Comparison of ENCODE assay signal across 8 mouse cellular contexts in the genomic region with DNA sequence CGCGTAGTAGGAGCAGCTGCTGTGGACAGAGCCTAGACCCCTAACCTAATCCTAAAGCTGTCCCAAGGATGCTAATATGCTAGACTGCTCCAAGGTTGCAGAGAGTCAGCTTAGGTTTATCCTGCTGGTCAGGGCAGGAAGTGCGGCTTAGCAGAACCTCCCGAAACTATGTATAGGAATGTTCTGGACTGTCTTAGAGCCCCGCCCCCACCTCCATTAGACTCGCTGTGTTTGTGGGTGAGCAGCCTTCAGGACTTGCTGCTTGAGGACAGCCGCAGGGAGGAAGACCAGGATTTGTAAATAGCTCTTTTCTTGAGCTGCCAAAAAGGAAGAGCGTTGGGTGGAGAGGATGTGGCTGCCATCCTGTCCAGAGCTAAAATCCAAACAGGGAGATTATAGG. TPM values are rescaled to one million over a fixed set of nuclear protein-coding genes. Genes with fewer than 3 reads are reported as not detected.
DNase-seq lines count a peak whose midpoint lies in the region; ATAC-seq and TF ChIP-seq lines count a peak whose summit lies in the region.

No protein-coding gene starts in this region.

- no peaks in the 10 kb centered on the region for H3K27me3 ChIP-seq in heart, embryonic 12.5 days (replicated peaks)
- no peaks in the 10 kb centered on the region for H3K27me3 ChIP-seq in liver, postnatal 0 days (ENCODE audit: insufficient read depth, low read length)
- no peaks in the 10 kb centered on the region for H3K27me3 ChIP-seq in forebrain, embryonic 16.5 days (replicated peaks; ENCODE audit: control insufficient read depth, insufficient read depth, low read length)

- WGBS in heart, embryonic 12.5 days: 71% methylated on average over 8 of the region's 8 CpGs
- 67% methylated on average over 8 of the region's 8 CpGs for WGBS in liver, postnatal 0 days (ENCODE audit: insufficient replicate concordance)
- WGBS in forebrain, embryonic 16.5 days: 80% methylated on average over 8 of the region's 8 CpGs

- peak overlapping the region; percentile 61 for H3K27ac ChIP-seq in heart, embryonic 12.5 days (ENCODE audit: poor library complexity, severe bottlenecking)
- peak overlapping the region; percentile 66; the same call in 1 of the 2 replicates for H3K27ac ChIP-seq in liver, postnatal 0 days (ENCODE audit: low read depth)
- no peak overlapping the region for H3K27ac ChIP-seq in forebrain, embryonic 16.5 days (ENCODE audit: low read length)

- H3K4me2 ChIP-seq in heart, embryonic 12.5 days: no peak overlapping the region
- H3K4me2 ChIP-seq in liver, postnatal 0 days (ENCODE audit: low read depth, low read length): no peak overlapping the region
- no peak overlapping the region for H3K4me2 ChIP-seq in forebrain, embryonic 16.5 days (ENCODE audit: low read length)

- TF ChIP-seq EP300 in liver, postnatal 0 days (IDR thresholded peaks at IDR 0.05; ENCODE audit: low read depth): no peak

- no peak overlapping the region for H3K4me3 ChIP-seq in heart, embryonic 12.5 days
- no peak overlapping the region for H3K4me3 ChIP-seq in liver, postnatal 0 days (ENCODE audit: low read depth, low read length)
- no peak overlapping the region for H3K4me3 ChIP-seq in forebrain, embryonic 16.5 days (replicated peaks; ENCODE audit: low read length)

- peak; percentile 54 for TF ChIP-seq CTCF in liver, postnatal 0 days (IDR thresholded peaks at IDR 0.05; ENCODE audit: low read depth)

- H3K9me3 ChIP-seq in heart, embryonic 12.5 days (replicated peaks): no peaks in the 10 kb centered on the region
- no peaks in the 10 kb centered on the region for H3K9me3 ChIP-seq in liver, postnatal 0 days (ENCODE audit: low read length)
- no peaks in the 10 kb centered on the region for H3K9me3 ChIP-seq in forebrain, embryonic 16.5 days (ENCODE audit: control insufficient read depth, low read length)

- peak; percentile 44; the same call in 1 of the 2 replicates for ATAC-seq in heart, embryonic 12.5 days (ENCODE audit: insufficient number of reproducible peaks, low FRiP score)
- peak; percentile 19 for ATAC-seq in liver, postnatal 0 days
- ATAC-seq in forebrain, embryonic 16.5 days: no peak

- DNase-seq in adrenal gland, postnatal 14 days: peak; percentile 64
- DNase-seq in adrenal gland, postnatal 25 days: no peak
- DNase-seq in 416B (ENCODE audit: low read depth): peak; percentile 17
- peak; percentile 40 for DNase-seq in liver, postnatal 0 days
- no peak for DNase-seq in frontal cortex, postnatal 14 days (ENCODE audit: low spot score in 2 of 2)
- no peak for DNase-seq in cerebellum, adult 11-12 months

- no peak overlapping the region for H3K9ac ChIP-seq in heart, embryonic 12.5 days
- H3K9ac ChIP-seq in liver, postnatal 0 days (replicated peaks): no peak overlapping the region
- H3K9ac ChIP-seq in forebrain, embryonic 16.5 days (replicated peaks; ENCODE audit: low read depth, low read length): no peak overlapping the region

- no peaks in the 10 kb centered on the region for H3K36me3 ChIP-seq in heart, embryonic 12.5 days
- no peaks in the 10 kb centered on the region for H3K36me3 ChIP-seq in liver, postnatal 0 days (replicated peaks; ENCODE audit: insufficient read depth, low read length)
- H3K36me3 ChIP-seq in forebrain, embryonic 16.5 days (ENCODE audit: control insufficient read depth, insufficient read depth): no peaks in the 10 kb centered on the region

- peaks cover 73% of the 10 kb centered on the region for H3K4me1 ChIP-seq in heart, embryonic 12.5 days (replicated peaks)
- peaks cover 14% of the 10 kb centered on the region for H3K4me1 ChIP-seq in liver, postnatal 0 days (ENCODE audit: insufficient read depth)
- H3K4me1 ChIP-seq in forebrain, embryonic 16.5 days (replicated peaks; ENCODE audit: control insufficient read depth, insufficient read depth, low read length): peaks cover 7% of the 10 kb centered on the region; the same call in 1 of the 2 replicates

RNA-seq across cellular contexts. Expression of a gene that starts 59.7 kb away (rescaled TPM):
- total RNA-seq in adrenal gland, postnatal 14 days (2021): 26.2 and 28.4 TPM in 2 replicates
- 24.4 and 34.9 TPM in 2 replicates for total RNA-seq in adrenal gland, postnatal 25 days (2021)
- polyA plus RNA-seq in heart, embryonic 12.5 days (2016; fragmentation: Nextera tagmentation; extraction: Ambion mirVana): 48.6 and 56.2 TPM in 2 replicates
- 17.4 and 17.8 TPM in 2 replicates for polyA plus RNA-seq in liver, postnatal 0 days (2015; fragmentation: Nextera tagmentation; extraction: Ambion mirVana)
- polyA plus RNA-seq in forebrain, embryonic 16.5 days (2015; fragmentation: Nextera tagmentation; extraction: Ambion mirVana): 67.1 and 72.7 TPM in 2 replicates

Comparison
In these comparisons a context has a peak if more than half of its experiments do, and no peak if none do; other contexts are left out.
1. DNase-seq: peak in adrenal gland, postnatal 14 days (single experiment), 416B (single experiment) and liver, postnatal 0 days (single experiment); none in adrenal gland, postnatal 25 days (single experiment), frontal cortex, postnatal 14 days (0 of 2) and cerebellum, adult 11-12 months (single experiment).